Mouse (Mus musculus) cerebellum, adult 2 months (tissue): Measurements from ENCODE around the gene Slc7a1. TPM values are rescaled to one million over a fixed set of nuclear protein-coding genes. Genes with fewer than 3 reads are reported as not detected.
"Not testable (repeated sequence)": the region's sequence is repeated elsewhere in the genome, so short reads cannot be mapped to it uniquely, and the experiment has no call there.

Experiments used
- DNase-seq, 2 experiments: peaks; one replicate each; pipeline ENCODE4 v3.0.0; 2021
- H3K27ac ChIP-seq: fragments of 200-500 bp; 2 replicates; pipeline ENCODE4 v1.5.1; 2012; ENCODE audit warnings: low read length, control low read depth, inconsistent platforms; ENCODE audit not compliant: insufficient read depth
- H3K27me3 ChIP-seq: fragments of 200-500 bp; 2 replicates; pipeline ENCODE4 v1.6.1; 2012; ENCODE audit warnings: inconsistent platforms, mild to moderate bottlenecking, low read length, moderate library complexity; ENCODE audit not compliant: control insufficient read depth, insufficient read depth
- H3K4me1 ChIP-seq: fragments of 200-500 bp; 2 replicates; pipeline ENCODE4 v1.6.1; 2011; ENCODE audit warnings: low read length; ENCODE audit not compliant: control insufficient read depth, insufficient read depth
- H3K4me3 ChIP-seq: fragments of 200-500 bp; replicated peaks from 2 replicates; pipeline ENCODE3; 2011; ENCODE audit warnings: mild to moderate bottlenecking, low read depth, low read length, control low read depth; ENCODE audit not compliant: insufficient read depth
- CTCF ChIP-seq: fragments of 200-500 bp; IDR thresholded peaks from 2 replicates; pipeline ENCODE4 v1.5.1; 2011; ENCODE audit warnings: low read depth, mild to moderate bottlenecking, control low read depth, low read length, moderate library complexity, borderline replicate concordance; ENCODE audit not compliant: insufficient read depth
- POLR2A ChIP-seq: fragments of 200-500 bp; IDR thresholded peaks from 2 replicates; pipeline ENCODE4 v1.6.1; 2011; ENCODE audit warnings: low read length, control low read depth, borderline replicate concordance; ENCODE audit not compliant: insufficient read depth
- WGBS: fragments of 180-500 bp; shearing (Covaris S2); methylation state at CpG from one replicate; pipeline ENCODE4 v1.1.7; 2018; 5-methylcytosine and 5-hydroxymethylcytosine counted together
- polyA plus RNA-seq: library from polyadenylated mRNA; depleted of rRNA; stranded (reverse); fragments of >200 nt; gene quantifications from 2 replicates; pipeline ENCODE4 v1.2.3, GENCODE M21; 2012

The Slc7a1 gene
- polyA plus RNA-seq, 1 experiment: 10.7 TPM

DNA sequence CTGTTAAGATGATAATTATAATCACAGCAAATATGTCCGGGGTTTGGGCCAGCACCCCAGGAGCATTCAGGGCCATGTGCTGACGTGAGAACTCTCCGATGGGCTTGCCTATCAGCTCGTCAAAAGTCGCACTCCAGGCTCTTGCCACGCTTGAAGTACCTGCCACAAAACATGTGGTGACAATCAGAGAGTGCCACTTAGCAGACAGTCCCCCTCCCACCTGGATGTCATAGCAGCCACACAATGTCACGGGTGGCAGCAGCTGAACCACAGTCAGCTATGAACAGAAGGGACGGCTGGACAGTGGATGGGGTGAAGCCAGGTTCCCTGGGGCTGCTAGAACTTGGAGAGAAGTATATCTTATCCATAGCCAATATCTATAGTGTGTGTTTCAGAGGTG lies 51.6 kb downstream of the Slc7a1 start:
- no peak for DNase-seq
- 31% methylated on average over 8 of the region's 8 CpGs for WGBS

DNA sequence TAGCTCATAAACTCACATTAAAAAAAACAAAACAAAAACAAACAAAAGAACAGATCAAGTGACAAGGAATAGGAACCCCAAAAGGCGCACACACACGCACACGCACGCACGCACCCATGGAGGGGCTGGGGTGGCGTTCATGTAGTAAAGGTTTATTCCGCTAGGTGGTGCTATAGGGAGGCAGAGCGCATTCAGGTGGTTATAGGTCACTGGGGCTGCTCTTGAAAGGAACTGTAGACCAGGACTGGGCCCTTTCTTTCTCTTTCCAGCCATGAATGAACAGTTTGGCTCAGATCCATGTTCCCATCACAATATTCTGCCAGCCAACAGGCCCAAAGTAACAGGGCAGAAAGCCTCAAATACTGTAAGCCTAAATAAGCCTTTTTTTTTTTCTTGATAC lies 53.2 kb downstream of the Slc7a1 start:
- DNase-seq: no peak
- TF ChIP-seq POLR2A (no peak), CTCF (peak; percentile 18; the same call in 1 of the 2 replicates)
- no peaks in the 10 kb centered on the region for H3K27me3 ChIP-seq
- 94% methylated on average over 8 of the region's 8 CpGs for WGBS
- no peak overlapping the region for H3K27ac ChIP-seq
- H3K4me1 ChIP-seq: no peaks in the 10 kb centered on the region
- no peak overlapping the region for H3K4me3 ChIP-seq

More for the DNA sequence above, 51.6 kb downstream of the Slc7a1 start:
- H3K27me3 ChIP-seq: no peaks in the 10 kb centered on the region
- H3K4me3 ChIP-seq: no peak overlapping the region
- no peak overlapping the region for H3K27ac ChIP-seq
- TF ChIP-seq POLR2A (no peak), CTCF (no peak)
- H3K4me1 ChIP-seq: no peaks in the 10 kb centered on the region

- Histone ChIP-seq H3K27me3 (no peaks in the 10 kb centered on the region), H3K27ac (no peak overlapping the region), H3K4me3 (no peak overlapping the region), H3K4me1 (no peaks in the 10 kb centered on the region)
- no peak for TF ChIP-seq POLR2A
- no peak for TF ChIP-seq CTCF
- DNase-seq: no peak
- 70% methylated on average over 5 of the region's 5 CpGs for WGBS
Measured at GRCm38 (mm10) chr5:148344374-148344773, 55.3 kb downstream of the Slc7a1 start.

GRCm38 (mm10) chr5:148342061-148342741 lies 57.5 kb downstream of the Slc7a1 start:
- Histone ChIP-seq H3K4me3 (no peak overlapping the region), H3K27ac (no peak overlapping the region), H3K27me3 (no peaks in the 10 kb centered on the region), H3K4me1 (no peaks in the 10 kb centered on the region)
- DNase-seq: no peak
- TF ChIP-seq POLR2A: no peak
- no peak for TF ChIP-seq CTCF
- 60% methylated on average over 26 of the region's 26 CpGs for WGBS

DNA sequence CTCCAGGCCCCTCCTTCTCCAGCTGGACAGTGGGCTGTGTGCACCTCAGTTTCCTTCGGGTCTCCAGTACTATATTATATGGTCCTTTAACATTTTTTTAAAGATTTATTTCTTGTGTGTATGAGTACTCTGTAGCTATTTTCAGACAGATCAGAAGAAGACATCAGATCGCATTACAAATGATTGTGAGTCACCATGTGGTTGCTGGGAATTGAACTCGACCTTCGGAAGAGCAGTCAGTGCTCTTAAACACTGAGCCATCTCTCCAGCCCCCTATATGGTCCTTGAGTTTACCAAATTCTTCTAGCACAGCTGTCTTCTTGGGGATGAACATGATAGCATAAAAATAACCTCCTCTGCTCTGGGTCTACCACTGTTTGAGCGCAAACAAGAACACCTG lies 60.6 kb downstream of the Slc7a1 start:
- no peak for DNase-seq
- TF ChIP-seq CTCF (no peak), POLR2A (no peak)
- no peak overlapping the region for H3K27ac ChIP-seq
- H3K4me1 ChIP-seq: no peaks in the 10 kb centered on the region
- 84% methylated on average over 5 of the region's 5 CpGs for WGBS
- H3K4me3 ChIP-seq: no peak overlapping the region
- no peaks in the 10 kb centered on the region for H3K27me3 ChIP-seq

GRCm38 (mm10) chr5:148332622-148332974 lies 67.1 kb downstream of the Slc7a1 start:
- H3K27me3 ChIP-seq: no peaks in the 10 kb centered on the region
- DNase-seq: peak; percentile 72 to 77
- no peaks in the 10 kb centered on the region for H3K4me1 ChIP-seq
- TF ChIP-seq CTCF (peak; percentile 95), POLR2A (no peak)
- no peak overlapping the region for H3K27ac ChIP-seq
- 2% methylated on average over 8 of the region's 8 CpGs for WGBS
- no peak overlapping the region for H3K4me3 ChIP-seq

- Histone ChIP-seq H3K27ac (no peak overlapping the region), H3K4me1 (no peaks in the 10 kb centered on the region), H3K4me3 (no peak overlapping the region), H3K27me3 (no peaks in the 10 kb centered on the region)
- DNase-seq: no peak
- 51% methylated on average over 18 of the region's 18 CpGs for WGBS
- TF ChIP-seq CTCF (no peak), POLR2A (no peak)
Measured at GRCm38 (mm10) chr5:148331926-148332621, 67.6 kb downstream of the Slc7a1 start.

DNA sequence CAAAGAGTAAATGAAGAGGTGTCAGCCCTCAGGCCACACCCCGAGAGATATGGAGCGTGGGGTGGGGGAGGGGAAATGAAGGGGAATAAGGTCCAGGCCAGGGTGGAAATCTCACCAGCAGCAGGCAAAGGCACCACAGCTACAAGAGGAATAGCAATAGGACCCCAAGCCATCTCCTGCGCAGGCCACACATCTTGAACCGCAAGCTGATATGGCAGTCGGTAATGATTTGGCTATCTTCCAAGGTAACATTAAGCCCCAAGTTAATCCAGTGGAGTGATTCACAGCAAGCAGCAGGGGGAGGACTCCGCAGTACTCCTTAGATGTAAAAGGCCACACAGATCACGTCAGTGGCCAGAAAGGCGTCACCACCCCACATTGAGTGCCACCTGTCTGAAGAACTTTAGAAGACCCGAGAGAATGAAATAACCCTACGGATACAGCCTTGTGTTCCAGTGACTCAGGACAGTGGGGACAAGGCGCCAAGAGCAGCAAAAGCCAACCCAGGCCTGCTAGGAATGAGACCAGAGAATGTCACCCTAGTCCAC lies 68.4 kb downstream of the Slc7a1 start:
- 45% methylated on average over 11 of the region's 11 CpGs for WGBS
- Histone ChIP-seq H3K4me1 (no peaks in the 10 kb centered on the region), H3K27ac (no peak overlapping the region), H3K4me3 (no peak overlapping the region), H3K27me3 (no peaks in the 10 kb centered on the region)
- TF ChIP-seq POLR2A (no peak), CTCF (no peak)
- peak in 1 of 2 experiments; percentile 21 for DNase-seq

DNA sequence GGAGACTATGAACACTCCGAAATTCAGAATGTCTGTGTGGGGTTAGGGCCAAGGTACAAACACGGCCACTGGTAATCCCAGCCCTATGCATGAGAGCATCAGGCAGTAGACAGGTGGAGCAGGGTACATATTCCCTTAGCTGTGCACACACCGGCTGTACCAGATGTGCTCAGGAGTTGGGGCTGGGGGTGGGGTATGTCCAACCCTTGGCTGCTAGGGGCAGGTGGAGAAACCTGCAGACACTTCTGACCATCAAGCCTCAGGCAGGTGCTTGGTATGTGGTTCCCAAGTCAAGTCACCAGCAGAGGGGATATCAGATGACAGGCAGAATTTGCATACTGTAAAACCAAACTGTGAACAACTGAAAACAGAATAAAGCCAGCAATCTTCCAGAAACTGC lies 70.7 kb downstream of the Slc7a1 start:
- no peak overlapping the region for H3K27ac ChIP-seq
- H3K4me1 ChIP-seq: no peaks in the 10 kb centered on the region
- H3K4me3 ChIP-seq: no peak overlapping the region
- TF ChIP-seq CTCF (no peak), POLR2A (no peak)
- no peaks in the 10 kb centered on the region for H3K27me3 ChIP-seq
- no peak for DNase-seq
- WGBS: 89% methylated on average over 3 of the region's 3 CpGs

DNA sequence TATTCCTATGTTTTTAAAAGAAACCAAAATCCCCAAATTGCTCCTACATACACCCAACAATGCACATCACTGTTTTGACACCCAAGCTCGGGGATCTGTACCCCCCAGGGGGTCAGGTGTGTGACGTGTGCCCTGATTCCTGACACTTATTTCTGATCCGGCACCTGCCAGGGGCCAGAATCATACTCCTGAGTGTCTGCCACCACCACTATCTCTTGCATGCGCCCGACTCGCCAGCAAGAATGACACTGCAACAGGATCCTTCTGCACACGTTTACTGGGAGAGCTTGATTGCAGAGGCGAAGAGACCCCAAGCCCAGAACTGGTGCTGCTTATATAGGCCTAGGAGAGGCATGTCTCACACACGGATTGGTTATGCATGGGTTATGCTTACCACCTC lies 73.4 kb downstream of the Slc7a1 start:
- not testable (repeated sequence) for DNase-seq
- 90% methylated on average over 9 of the region's 9 CpGs for WGBS

More for the DNA sequence above, 73.4 kb downstream of the Slc7a1 start:
- not testable (repeated sequence) for H3K4me3 ChIP-seq, H3K4me1 ChIP-seq, H3K27ac ChIP-seq, H3K27me3 ChIP-seq
